Mouse (Mus musculus) stomach, embryonic 14.5 days (tissue): ENCODE measurements around the gene Clip1. TPM values are rescaled to one million over a fixed set of nuclear protein-coding genes. Genes with fewer than 3 reads are reported as not detected.
A peak's percentile ranks its signal among the peaks of the same experiment; 100 is the strongest.
"Not testable (repeated sequence)": the region's sequence is repeated elsewhere in the genome, so short reads cannot be mapped to it uniquely, and the experiment has no call there.

Experiments used
- ATAC-seq: fragments of 200-750 bp; cut with Nextera tagmentation; 2 replicates; pipeline ENCODE4 v1.8.0; 2017; ENCODE audit warnings: low read depth, moderate TSS enrichment; ENCODE audit not compliant: insufficient number of reproducible peaks, insufficient read depth, low FRiP score
- H3K27ac ChIP-seq: fragments of 300-500 bp; sonication (generic); 2 replicates; pipeline ENCODE4 v1.5.1; 2014; ENCODE audit warnings: mild to moderate bottlenecking, low read length, moderate library complexity, mixed read lengths
- H3K27me3 ChIP-seq: fragments of 300-500 bp; sonication (generic); 2 replicates; pipeline ENCODE4 v1.6.1; 2014; ENCODE audit warnings: low read length, control low read depth, mixed read lengths; ENCODE audit not compliant: control insufficient read depth, insufficient read depth
- H3K36me3 ChIP-seq: fragments of 300-500 bp; sonication (generic); 2 replicates; pipeline ENCODE4 v1.6.1; 2014; ENCODE audit warnings: mild to moderate bottlenecking, control low read depth, low read length, moderate library complexity, mixed read lengths; ENCODE audit not compliant: control insufficient read depth, insufficient read depth
- H3K4me1 ChIP-seq: fragments of 300-500 bp; sonication (generic); 2 replicates; pipeline ENCODE4 v1.6.1; 2014; ENCODE audit warnings: low read length, control low read depth, mixed read lengths; ENCODE audit not compliant: control insufficient read depth, insufficient read depth
- H3K4me2 ChIP-seq: fragments of 300-500 bp; sonication (generic); replicated peaks from 2 replicates; pipeline ENCODE4 v1.6.1; 2014; ENCODE audit warnings: low read depth, low read length, control low read depth
- H3K4me3 ChIP-seq: fragments of 300-500 bp; sonication (generic); 2 replicates; pipeline ENCODE4 v1.5.1; 2014; ENCODE audit warnings: low read depth, low read length, control low read depth
- H3K9ac ChIP-seq: fragments of 300-500 bp; sonication (generic); replicated peaks from 2 replicates; pipeline ENCODE4 v1.6.1; 2014; ENCODE audit warnings: low read depth, mild to moderate bottlenecking, control low read depth, low read length, moderate library complexity, mixed read lengths
- H3K9me3 ChIP-seq: fragments of 300-500 bp; sonication (generic); 2 replicates; pipeline ENCODE4 v1.6.1; 2016; ENCODE audit warnings: low read depth, low read length, control low read depth; ENCODE audit not compliant: control insufficient read depth
- WGBS: fragments of 180-500 bp; shearing (Covaris S2); extraction: QIAGEN DNeasy Blood & Tissue Kit; methylation state at CpG from one replicate; pipeline ENCODE4 v1.1.7; 2014; 5-methylcytosine and 5-hydroxymethylcytosine counted together
- polyA plus RNA-seq: library from polyadenylated mRNA; unstranded; fragments of >200 nt; fragmentation: Nextera tagmentation; extraction: Ambion mirVana; gene quantifications from 2 replicates; pipeline ENCODE4 v1.2.1, GENCODE M21; 2014

Gene Clip1
- polyA plus RNA-seq: 39.5 and 40.5 TPM in 2 replicates

- Histone ChIP-seq H3K36me3 (no peaks in the 10 kb centered on the region), H3K27ac (peak within 1 kb of the TSS; percentile 89), H3K9ac (peak within 1 kb of the TSS; percentile 94), H3K4me2 (peak within 1 kb of the TSS; percentile 59), H3K4me3 (peak within 1 kb of the TSS; percentile 92), H3K4me1 (peaks cover 24% of the 10 kb centered on the region), H3K9me3 (no peaks in the 10 kb centered on the region), H3K27me3 (no peaks in the 10 kb centered on the region)
- ATAC-seq: peak; percentile 59; the same call in 1 of the 2 replicates
- WGBS: under 1% methylated on average over 29 of the region's 64 CpGs
Measured at GRCm38 (mm10) chr5:123684221-123685144, at the start of gene Clip1. TSS of gene Clip1 (minus strand) at chr5:123684618.

- WGBS: 94% methylated on average over 2 of the region's 2 CpGs
- Histone ChIP-seq H3K27me3 (no peaks in the 10 kb centered on the region), H3K4me2 (no peak overlapping the region), H3K27ac (no peak overlapping the region), H3K4me3 (no peak overlapping the region), H3K4me1 (no peaks in the 10 kb centered on the region), H3K36me3 (peaks cover 79% of the 10 kb centered on the region), H3K9ac (no peak overlapping the region), H3K9me3 (no peaks in the 10 kb centered on the region)
- no peak for ATAC-seq
Measured at GRCm38 (mm10) chr5:123730981-123731380, 46.6 kb upstream of the Clip1 start.

GRCm38 (mm10) chr5:123723816-123724215 lies 39.4 kb upstream of the Clip1 start:
- H3K9ac ChIP-seq, H3K4me3 ChIP-seq, H3K4me1 ChIP-seq, H3K27me3 ChIP-seq, H3K9me3 ChIP-seq, ATAC-seq, H3K4me2 ChIP-seq, H3K27ac ChIP-seq: not testable (repeated sequence)
- 86% methylated on average over 7 of the region's 7 CpGs for WGBS
- H3K36me3 ChIP-seq: peaks cover 15% of the 10 kb centered on the region

GRCm38 (mm10) chr5:123720328-123721311 lies 36.2 kb upstream of the Clip1 start, which contains the start of gene Zcchc8:
TSS of gene Zcchc8 (minus strand) at chr5:123721100.
- Histone ChIP-seq H3K36me3 (peaks cover 16% of the 10 kb centered on the region), H3K27ac (peak within 1 kb of the TSS; percentile 89), H3K4me2 (peak within 1 kb of the TSS; percentile 63), H3K4me3 (peak within 1 kb of the TSS; percentile 67), H3K27me3 (no peaks in the 10 kb centered on the region), H3K4me1 (peaks cover 13% of the 10 kb centered on the region), H3K9me3 (no peaks in the 10 kb centered on the region), H3K9ac (peak within 1 kb of the TSS; percentile 90)
- ATAC-seq: peak; percentile 100
- WGBS: under 1% methylated on average over 83 of the region's 83 CpGs

- 90% methylated on average over 4 of the region's 4 CpGs for WGBS
- Histone ChIP-seq H3K27ac (no peak overlapping the region), H3K27me3 (no peaks in the 10 kb centered on the region), H3K9ac (no peak overlapping the region), H3K4me2 (no peak overlapping the region), H3K36me3 (peaks cover 66% of the 10 kb centered on the region), H3K9me3 (no peaks in the 10 kb centered on the region), H3K4me3 (no peak overlapping the region), H3K4me1 (peaks cover 13% of the 10 kb centered on the region)
- ATAC-seq: no peak
Measured at GRCm38 (mm10) chr5:123714622-123715021, 30.2 kb upstream of the Clip1 start.

GRCm38 (mm10) chr5:123713782-123714181 lies 29.4 kb upstream of the Clip1 start:
- no peak for ATAC-seq
- Histone ChIP-seq H3K4me1 (peaks cover 5% of the 10 kb centered on the region), H3K9ac (no peak overlapping the region), H3K4me3 (no peak overlapping the region), H3K4me2 (no peak overlapping the region), H3K9me3 (no peaks in the 10 kb centered on the region), H3K27ac (no peak overlapping the region), H3K36me3 (peaks cover 71% of the 10 kb centered on the region), H3K27me3 (no peaks in the 10 kb centered on the region)
- 91% methylated on average over 6 of the region's 6 CpGs for WGBS

- H3K9me3 ChIP-seq: no peaks in the 10 kb centered on the region
- no peak overlapping the region for H3K27ac ChIP-seq
- H3K27me3 ChIP-seq: no peaks in the 10 kb centered on the region
- H3K9ac ChIP-seq: no peak overlapping the region
- peak; percentile 23; the same call in 1 of the 2 replicates for ATAC-seq
- no peak overlapping the region for H3K4me3 ChIP-seq
- peaks cover 85% of the 10 kb centered on the region for H3K36me3 ChIP-seq
- H3K4me2 ChIP-seq: no peak overlapping the region
- WGBS: 54% methylated on average over 4 of the region's 4 CpGs
- no peaks in the 10 kb centered on the region for H3K4me1 ChIP-seq
Measured at GRCm38 (mm10) chr5:123709571-123709970, 25.2 kb upstream of the Clip1 start.

GRCm38 (mm10) chr5:123708598-123708997 lies 24.2 kb upstream of the Clip1 start:
- Histone ChIP-seq H3K4me2 (no peak overlapping the region), H3K9ac (no peak overlapping the region), H3K27me3 (no peaks in the 10 kb centered on the region), H3K4me3 (no peak overlapping the region), H3K27ac (no peak overlapping the region), H3K9me3 (no peaks in the 10 kb centered on the region), H3K36me3 (peaks cover 85% of the 10 kb centered on the region), H3K4me1 (no peaks in the 10 kb centered on the region)
- 75% methylated on average over 12 of the region's 12 CpGs for WGBS
- ATAC-seq: no peak
